Mouse (Mus musculus): Measurements from ENCODE around the gene Gm21833.

GRCm38 (mm10) chr16:82789521-82789920, 38.7 kb upstream of the Gm21833 start:
- TF ChIP-seq FLI1 (IDR thresholded peaks at IDR 0.05; ENCODE audit: low read length) (no peak), GATA1 (IDR thresholded peaks at IDR 0.05; ENCODE audit: borderline replicate concordance, low read length) (no peak)

Data from megakaryocyte, embryonic 14.5 days (primary cell).